Mouse (Mus musculus): ENCODE results near the gene Hexim2. TPM values are rescaled to one million over a fixed set of nuclear protein-coding genes. Genes with fewer than 3 reads are reported as not detected.

Gene Hexim2
- total RNA-seq, 2 experiments from 2014 or later, result 1.8 to 3.5 TPM

DNA sequence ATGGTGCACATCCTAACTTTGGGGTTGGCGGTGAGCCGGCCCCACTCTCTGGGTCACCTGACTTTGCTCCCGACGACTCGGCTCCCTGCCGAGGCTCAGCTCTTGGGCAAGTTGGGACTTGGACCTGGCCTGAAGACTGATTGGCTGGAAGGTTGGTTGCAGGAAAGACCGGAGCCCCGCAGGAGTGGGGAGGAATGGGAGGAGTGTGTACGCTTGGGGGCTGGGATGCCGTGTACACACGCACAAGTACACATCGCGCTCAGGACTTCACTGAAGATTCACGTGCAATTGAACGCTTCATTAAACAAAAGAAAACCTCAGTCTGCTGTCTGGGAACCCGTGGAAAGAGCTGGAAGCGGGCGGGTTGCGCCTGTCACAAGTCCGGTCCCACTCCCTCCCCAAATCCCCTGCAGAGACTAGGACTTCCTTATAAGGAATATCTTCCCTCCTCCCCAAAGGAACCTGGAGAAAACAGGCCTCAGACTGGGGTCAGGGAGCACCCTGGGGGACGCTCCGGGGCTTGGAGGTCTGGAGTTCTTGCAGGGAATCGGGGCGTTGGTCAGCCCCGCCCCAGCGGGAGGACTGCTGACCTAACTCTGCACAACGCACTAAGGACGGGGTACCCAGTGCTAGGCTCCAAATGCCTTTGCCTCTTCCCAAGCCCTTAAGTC, 20.2 kb upstream of the Hexim2 start:
- no peak for ATAC-seq (replicated peaks; ENCODE audit: poor library complexity)

DNA sequence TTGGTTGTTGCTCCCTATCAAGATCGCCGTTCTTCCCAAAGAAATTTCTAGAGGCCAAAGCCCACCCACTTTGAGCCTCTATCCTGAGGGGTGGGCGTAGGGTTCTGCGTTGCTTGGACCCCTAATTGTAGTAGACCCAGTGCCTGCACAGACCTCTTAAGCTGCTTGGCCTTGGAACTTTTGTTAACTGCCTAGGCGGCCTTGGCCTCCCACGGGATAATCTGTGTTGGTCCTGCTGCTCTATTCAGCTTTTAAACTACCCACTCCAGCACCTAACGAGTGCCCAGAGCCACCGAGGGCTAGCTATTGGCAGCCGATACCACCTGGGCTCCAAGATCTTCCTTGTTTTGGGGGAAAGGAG, 19.7 kb upstream of the Hexim2 start:
- no peak for ATAC-seq (replicated peaks; ENCODE audit: poor library complexity)

DNA sequence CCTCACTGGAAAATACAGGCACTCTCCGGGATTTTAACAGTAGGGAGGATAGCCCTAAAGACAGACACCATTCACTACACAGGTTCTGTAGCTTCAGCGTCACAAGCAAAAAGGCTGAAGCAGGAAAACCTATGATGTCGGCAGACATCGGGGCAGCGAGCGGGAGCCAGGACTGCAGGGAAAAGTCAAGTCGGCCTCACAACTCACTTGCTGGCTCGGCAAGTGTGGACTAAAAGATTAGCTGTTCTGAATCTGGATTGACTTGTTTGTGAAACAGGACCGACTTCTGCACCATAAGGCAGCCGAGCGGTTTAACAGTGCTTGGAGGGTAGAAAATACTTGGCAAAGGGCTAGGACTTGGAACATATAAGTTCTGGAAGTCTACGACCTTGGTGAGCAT, 19.2 kb upstream of the Hexim2 start:
- no peak for ATAC-seq (replicated peaks; ENCODE audit: poor library complexity)

DNA sequence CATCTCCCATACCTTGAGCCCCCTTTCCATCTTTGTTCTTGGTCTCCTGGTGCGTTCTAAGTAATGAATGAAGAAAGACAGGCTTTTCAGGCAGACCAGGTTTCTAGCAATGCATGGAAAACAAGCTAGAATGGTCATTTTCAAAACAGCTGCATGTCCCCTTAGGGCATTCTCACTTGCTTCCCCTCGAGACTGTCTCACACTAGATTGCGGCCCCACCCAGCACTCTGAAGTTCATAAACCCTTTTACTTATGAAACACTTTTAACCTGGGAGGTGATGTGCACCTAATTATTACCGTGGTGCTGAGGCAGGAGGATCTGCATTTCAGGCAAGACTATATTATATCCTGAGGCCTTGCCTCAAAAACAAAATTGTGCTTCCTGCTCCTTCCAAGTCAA, 18.5 kb upstream of the Hexim2 start:
- ATAC-seq (replicated peaks; ENCODE audit: poor library complexity), result no peak

DNA sequence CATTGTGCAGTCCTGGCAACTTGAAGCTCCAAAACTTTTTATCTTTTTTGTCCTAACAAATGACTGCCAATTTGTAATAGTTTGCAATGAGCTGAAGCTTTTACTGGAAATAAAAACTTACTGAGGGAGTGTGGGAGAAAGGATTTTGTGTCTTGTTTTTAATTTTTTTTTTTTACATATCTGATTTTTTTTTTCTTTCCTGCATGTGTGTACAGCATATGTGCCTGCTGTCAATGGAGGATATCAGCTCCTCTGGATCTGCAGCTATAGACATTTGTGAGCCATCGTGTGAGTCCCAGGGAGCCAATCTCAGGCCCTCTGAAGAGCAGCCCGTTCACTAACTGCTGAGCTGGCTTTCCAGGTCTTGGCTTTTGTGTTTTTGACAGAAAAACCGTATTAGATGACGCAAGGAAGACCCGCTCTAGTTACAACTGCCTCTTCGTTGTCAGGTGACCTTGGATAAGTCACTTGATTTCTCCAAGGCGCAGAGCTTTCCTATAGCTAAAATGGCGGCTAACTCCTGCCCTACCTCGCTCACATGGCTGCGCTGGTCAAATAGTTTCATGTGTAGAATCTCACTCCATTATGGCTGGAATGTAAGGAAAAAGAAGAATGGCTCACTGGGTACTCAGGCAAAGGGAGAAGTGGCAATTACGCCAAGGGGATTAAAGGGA, 17.8 kb upstream of the Hexim2 start:
- no peak for ATAC-seq (replicated peaks; ENCODE audit: poor library complexity)

- ATAC-seq (replicated peaks; ENCODE audit: poor library complexity), result peak; percentile 35
Observed at GRCm38 (mm10) chr11:103115163-103116007, 16.8 kb upstream of the Hexim2 start.

GRCm38 (mm10) chr11:103116008-103116818, 16.0 kb upstream of the Hexim2 start, which contains the start of gene Hexim1:
Hexim1 (plus strand) TSS chr11:103116231.
- peak; percentile 79 for ATAC-seq (replicated peaks; ENCODE audit: poor library complexity)

DNA sequence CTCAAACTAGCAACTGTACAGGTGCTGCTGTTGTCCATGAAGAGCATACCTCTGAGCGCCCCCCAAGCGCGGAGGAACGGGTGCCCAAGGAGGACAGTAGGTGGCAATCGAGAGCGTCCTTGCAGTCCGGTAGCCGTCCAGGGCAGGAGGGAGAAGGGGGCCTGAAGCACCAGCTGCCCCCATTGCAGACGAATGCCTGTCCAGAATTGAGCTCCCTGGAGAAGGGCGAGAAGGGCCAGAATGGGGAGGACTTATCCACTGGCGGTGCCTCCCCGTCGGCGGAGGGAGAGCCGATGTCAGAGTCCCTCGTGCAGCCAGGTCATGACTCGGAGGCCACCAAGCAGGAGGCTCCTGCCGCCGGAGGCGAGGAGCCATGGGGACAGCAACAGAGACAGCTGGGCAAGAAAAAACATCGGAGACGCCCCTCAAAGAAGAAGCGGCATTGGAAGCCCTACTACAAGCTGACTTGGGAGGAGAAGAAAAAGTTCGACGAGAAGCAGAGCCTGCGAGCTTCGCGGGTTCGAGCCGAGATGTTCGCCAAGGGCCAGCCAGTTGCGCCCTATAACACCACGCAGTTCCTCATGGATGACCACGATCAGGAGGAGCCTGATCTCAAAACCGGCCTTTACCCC, 15.2 kb upstream of the Hexim2 start:
- ATAC-seq (replicated peaks; ENCODE audit: poor library complexity), result peak; percentile 27

DNA sequence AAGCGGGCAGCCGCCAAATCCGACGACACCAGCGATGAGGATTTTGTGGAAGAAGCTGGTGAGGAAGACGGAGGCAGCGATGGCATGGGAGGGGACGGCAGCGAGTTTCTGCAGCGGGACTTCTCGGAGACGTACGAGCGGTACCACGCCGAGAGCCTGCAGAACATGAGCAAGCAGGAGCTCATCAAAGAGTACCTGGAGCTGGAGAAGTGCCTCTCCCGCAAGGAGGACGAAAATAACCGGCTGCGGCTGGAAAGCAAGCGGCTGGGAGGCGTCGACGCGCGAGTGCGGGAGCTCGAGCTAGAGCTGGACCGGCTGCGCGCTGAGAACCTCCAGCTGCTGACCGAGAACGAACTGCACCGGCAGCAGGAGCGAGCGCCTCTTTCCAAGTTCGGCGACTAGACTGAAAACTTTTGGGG, 14.6 kb upstream of the Hexim2 start:
- ATAC-seq (replicated peaks; ENCODE audit: poor library complexity), result no peak

GRCm38 (mm10) chr11:103118866-103119265, 13.4 kb upstream of the Hexim2 start:
- ATAC-seq (replicated peaks; ENCODE audit: poor library complexity), result no peak

DNA sequence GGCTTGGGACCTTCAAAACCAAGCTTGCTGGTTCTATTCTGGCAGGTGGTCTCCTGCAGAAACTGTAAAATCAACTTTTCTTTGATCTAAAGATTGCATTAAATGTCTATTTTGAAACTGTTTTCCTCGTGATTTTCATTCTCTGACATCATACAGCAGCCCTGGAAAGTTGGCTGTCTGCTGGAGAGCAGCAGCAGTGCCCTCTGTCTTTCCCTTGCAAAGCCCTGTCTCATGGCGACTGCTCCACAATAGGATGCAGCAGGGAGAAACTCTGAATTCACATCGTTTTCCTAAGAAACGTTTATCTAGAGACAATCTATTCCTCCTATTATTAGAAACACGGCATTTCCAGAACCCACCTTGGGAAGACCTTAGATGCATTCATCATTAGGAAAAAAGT, 12.6 kb upstream of the Hexim2 start:
- ATAC-seq (replicated peaks; ENCODE audit: poor library complexity), result no peak

GRCm38 (mm10) chr11:103120315-103120714, 11.9 kb upstream of the Hexim2 start:
- no peak for ATAC-seq (replicated peaks; ENCODE audit: poor library complexity)

DNA sequence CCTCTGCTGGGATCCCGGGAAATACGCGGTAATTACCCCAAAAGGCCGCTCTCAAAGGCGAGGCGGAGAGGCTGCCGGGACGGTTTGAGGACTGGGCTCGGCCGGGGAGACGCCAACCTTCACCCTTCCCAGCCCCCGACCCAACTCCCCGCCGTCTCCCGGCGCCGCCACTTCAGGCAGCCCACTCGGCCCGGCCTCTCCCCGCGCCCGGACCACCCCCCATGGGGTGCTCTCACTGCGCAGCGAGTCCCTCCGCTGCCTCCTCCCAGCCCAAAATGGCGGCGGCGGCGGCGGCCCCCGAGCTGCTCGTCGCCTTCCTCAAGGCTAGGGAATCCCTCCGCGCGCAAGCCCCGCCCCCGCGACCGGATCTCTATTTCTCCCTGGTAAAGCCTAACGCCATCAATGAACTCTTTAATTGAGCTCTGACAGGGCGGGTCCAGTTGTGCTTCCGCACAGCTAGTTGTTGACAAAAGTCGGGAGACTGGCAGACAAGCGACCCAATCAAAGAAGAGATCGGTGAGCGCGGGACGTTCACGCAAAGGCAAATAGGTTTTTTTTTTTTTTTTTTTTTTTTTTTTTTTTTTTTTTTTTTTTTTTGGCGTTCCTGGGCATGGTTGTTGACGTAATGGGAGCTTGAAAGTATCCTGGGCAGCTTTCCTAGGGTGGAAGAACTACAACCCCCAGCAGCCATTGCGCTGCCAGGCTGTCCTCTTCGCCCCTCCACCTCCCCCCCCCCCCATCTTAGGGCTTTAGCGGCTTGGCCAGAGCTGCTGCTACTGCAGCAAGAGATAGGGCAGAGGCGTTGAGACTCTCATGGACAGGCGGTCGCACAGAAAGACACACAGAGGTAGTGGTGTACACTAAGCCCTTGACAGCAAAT, 587 bp downstream of the Hexim2 start:
- peak; percentile 86 for ATAC-seq (replicated peaks; ENCODE audit: poor library complexity)

- no peak for ATAC-seq (replicated peaks; ENCODE audit: poor library complexity)
Observed at GRCm38 (mm10) chr11:103133456-103134185, 1.4 kb downstream of the Hexim2 start.

DNA sequence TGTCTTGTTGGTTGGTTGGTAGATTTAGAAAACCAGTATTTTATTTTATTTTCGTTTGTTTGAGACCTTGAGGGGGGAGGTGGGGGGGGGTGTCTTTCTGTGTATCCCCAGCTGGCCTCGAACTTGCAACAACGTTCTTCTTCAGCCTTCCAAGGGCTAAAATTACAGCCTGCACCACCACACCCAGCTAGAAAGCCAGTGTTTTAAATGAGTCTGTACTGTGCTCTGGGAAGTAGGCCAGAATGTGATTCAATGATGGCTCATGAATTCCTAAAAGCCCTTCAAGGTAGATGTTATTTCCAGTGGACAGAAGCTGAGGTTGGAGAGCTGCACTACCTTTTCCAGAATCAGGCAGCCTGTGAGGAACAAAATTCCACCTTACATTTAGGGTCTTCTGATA, 2.0 kb downstream of the Hexim2 start:
- no peak for ATAC-seq (replicated peaks; ENCODE audit: poor library complexity)

DNA sequence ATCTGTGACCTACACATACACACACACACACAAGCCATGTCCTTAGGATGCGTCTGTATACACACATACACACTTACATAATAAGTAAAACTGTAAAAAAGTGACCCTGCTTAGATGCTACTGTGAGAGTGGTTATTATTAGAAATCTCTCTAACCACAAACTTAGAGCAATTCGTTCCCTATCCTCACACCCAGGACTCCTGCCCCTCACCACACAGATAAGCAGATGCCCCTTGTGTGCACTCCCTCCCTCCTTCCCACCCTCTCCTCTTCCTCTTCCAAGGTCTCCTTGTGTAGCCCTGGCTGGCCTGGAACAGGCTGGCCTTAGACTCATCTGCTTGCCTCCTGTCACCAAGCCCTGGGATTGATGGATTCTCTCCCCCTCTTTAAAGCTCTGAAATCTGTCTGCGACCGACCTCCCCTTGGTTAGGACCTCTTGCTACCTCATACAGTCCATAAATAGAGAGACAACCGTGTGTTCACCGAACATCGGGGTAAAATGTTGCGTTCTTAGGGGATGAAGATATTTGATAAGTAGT, 3.9 kb downstream of the Hexim2 start:
- ATAC-seq (replicated peaks; ENCODE audit: poor library complexity), result peak; percentile 32

DNA sequence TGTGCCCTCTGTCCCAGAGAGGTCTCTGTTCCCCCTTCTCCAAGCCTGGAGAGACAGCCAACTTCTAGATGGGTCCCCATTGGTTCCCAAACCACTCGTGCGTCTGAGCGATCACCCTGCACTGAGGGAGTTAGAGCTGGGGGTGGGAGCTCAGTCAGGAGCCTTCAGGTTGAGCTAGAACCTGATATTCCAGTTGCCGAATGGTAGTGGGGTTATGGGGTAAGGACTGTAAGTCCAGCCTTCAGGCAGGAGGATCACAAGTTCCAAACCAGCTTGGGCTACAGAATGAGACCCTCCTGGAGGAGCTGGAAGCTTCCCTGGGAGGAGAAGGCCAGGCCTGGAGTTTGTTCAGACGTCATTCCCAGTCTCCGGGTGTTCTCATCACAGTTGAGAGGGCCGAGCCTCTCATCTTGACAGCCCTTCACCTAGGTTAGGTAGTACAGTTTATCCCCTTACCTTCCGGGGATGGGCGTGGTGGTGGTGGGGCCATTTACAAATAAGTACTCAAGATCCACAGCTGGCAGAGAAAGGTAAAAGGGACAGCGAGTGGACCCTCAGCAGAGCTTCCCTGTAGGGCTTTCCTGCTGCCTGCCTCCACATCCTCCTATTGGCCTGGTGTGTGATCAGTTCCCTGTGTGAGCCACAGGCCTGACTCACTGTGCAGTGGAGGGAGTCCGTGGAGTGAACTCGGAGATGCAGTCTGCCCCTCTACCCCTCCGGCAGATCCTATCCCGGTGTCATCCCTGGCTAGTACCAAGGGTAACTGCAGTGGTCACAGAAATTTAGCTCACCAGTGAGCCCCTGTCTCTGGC, 7.9 kb downstream of the Hexim2 start:
- no peak for ATAC-seq (replicated peaks; ENCODE audit: poor library complexity)

- no peak for ATAC-seq (replicated peaks; ENCODE audit: poor library complexity)
Observed at GRCm38 (mm10) chr11:103140763-103141100, 8.5 kb downstream of the Hexim2 start.

Measured in megakaryocyte progenitor cell, adult 5-6 weeks (primary cell).